Mouse (Mus musculus) monocyte, adult 5-6 weeks (primary cell): Measurements from ENCODE around the gene Ccr7. TPM values are rescaled to one million over a fixed set of nuclear protein-coding genes. Genes with fewer than 3 reads are reported as not detected.

Experiments used
- ATAC-seq: fragments of 153-309, 156-312 bp; replicated peaks from 2 replicates; pipeline ENCODE4 v1.8.0; 2017; ENCODE audit warnings: mild to moderate bottlenecking; ENCODE audit not compliant: low TSS enrichment, insufficient number of reproducible peaks, severe bottlenecking, poor library complexity, low FRiP score
- total RNA-seq: library from RNA; stranded (forward); fragments of 200-1000, 200-491, 200-594 nt; gene quantifications from 3 replicates; pipeline ENCODE4 v1.2.3, GENCODE M21; 2017

The Ccr7 gene
- total RNA-seq: 13.3 to 31.2 TPM (median 29.2 TPM) in 3 replicates

GRCm38 (mm10) chr11:99154987-99155641 lies at the start of gene Ccr7:
Gene Ccr7 (minus strand): TSS chr11:99155077.
- peak; percentile 37 for ATAC-seq

- peak; percentile 90 for ATAC-seq
These were observed 34.3 kb upstream of the Ccr7 start for GRCm38 (mm10) chr11:99189154-99189582.

- no peak for ATAC-seq
These were observed 32.5 kb upstream of the Ccr7 start for GRCm38 (mm10) chr11:99187348-99187747.

GRCm38 (mm10) chr11:99186836-99187235 lies 32.0 kb upstream of the Ccr7 start:
- ATAC-seq: 0 out of 2 replicates have a peak, but pooled peaks have one; percentile 6

- peak; percentile 71 for ATAC-seq
These were observed 27.7 kb upstream of the Ccr7 start for GRCm38 (mm10) chr11:99182575-99182974.

GRCm38 (mm10) chr11:99180071-99180470 lies 25.2 kb upstream of the Ccr7 start:
- ATAC-seq: no peak

- ATAC-seq: no peak
These were observed 23.0 kb upstream of the Ccr7 start for GRCm38 (mm10) chr11:99177925-99178198.

GRCm38 (mm10) chr11:99177054-99177924 lies 22.4 kb upstream of the Ccr7 start:
- ATAC-seq: no peak

GRCm38 (mm10) chr11:99172002-99172401 lies 17.1 kb upstream of the Ccr7 start:
- ATAC-seq: no peak

- ATAC-seq: no peak
These were observed 16.6 kb upstream of the Ccr7 start for GRCm38 (mm10) chr11:99171442-99171841.

- ATAC-seq: no peak
These were observed 15.8 kb upstream of the Ccr7 start for GRCm38 (mm10) chr11:99170547-99171267.

GRCm38 (mm10) chr11:99170005-99170404 lies 15.1 kb upstream of the Ccr7 start:
- ATAC-seq: no peak

- ATAC-seq: no peak
These were observed 14.6 kb upstream of the Ccr7 start for GRCm38 (mm10) chr11:99169438-99169837.

- ATAC-seq: peak; percentile 48
These were observed 13.2 kb upstream of the Ccr7 start for GRCm38 (mm10) chr11:99168030-99168474.

- ATAC-seq: no peak
These were observed 12.7 kb upstream of the Ccr7 start for GRCm38 (mm10) chr11:99167576-99167975.

- ATAC-seq: no peak
These were observed 11.4 kb upstream of the Ccr7 start for GRCm38 (mm10) chr11:99166241-99166640.

GRCm38 (mm10) chr11:99165031-99165752 lies 10.3 kb upstream of the Ccr7 start:
- peak; percentile 49; the same call in 1 of the 2 replicates for ATAC-seq

- peak; percentile 46 for ATAC-seq
These were observed 8.3 kb upstream of the Ccr7 start for GRCm38 (mm10) chr11:99162972-99163686.
